Mouse (Mus musculus) kidney, postnatal 0 days (tissue): ENCODE results near the gene Prr14l. TPM values are rescaled to one million over a fixed set of nuclear protein-coding genes. Genes with fewer than 3 reads are reported as not detected.
A peak's percentile ranks its signal among the peaks of the same experiment; 100 is the strongest.
"Not testable (repeated sequence)": the region's sequence is repeated elsewhere in the genome, so short reads cannot be mapped to it uniquely, and the experiment has no call there.

ENCODE experiments used
- ATAC-seq: fragments of 200-750 bp; cut with Nextera tagmentation; replicated peaks from 2 replicates; pipeline ENCODE4 v1.8.0; 2017; ENCODE audit warnings: low read depth, moderate number of reproducible peaks, moderate TSS enrichment, moderate library complexity; ENCODE audit not compliant: low FRiP score
- DNase-seq: peaks from one replicate; pipeline ENCODE4 v3.0.0-alpha.2; 2016; ENCODE audit warnings: low spot score
- H3K27ac ChIP-seq: fragments of 300-500 bp; sonication (generic); 2 replicates; pipeline ENCODE4 v1.5.1; 2014; ENCODE audit warnings: mild to moderate bottlenecking
- H3K27me3 ChIP-seq: fragments of 300-500 bp; sonication (generic); 2 replicates; pipeline ENCODE4 v1.6.1; 2014; ENCODE audit warnings: low read length, mixed read lengths; ENCODE audit not compliant: insufficient read depth
- H3K36me3 ChIP-seq: fragments of 300-500 bp; sonication (generic); 2 replicates; pipeline ENCODE4 v1.6.1; 2014; ENCODE audit warnings: low read length, mixed read lengths; ENCODE audit not compliant: insufficient read depth
- H3K4me1 ChIP-seq: fragments of 300-500 bp; sonication (generic); replicated peaks from 2 replicates; pipeline ENCODE4 v1.6.1; 2014; ENCODE audit warnings: antibody characterized with exemption, low read length, mixed read lengths; ENCODE audit not compliant: insufficient read depth
- H3K4me2 ChIP-seq: fragments of 300-500 bp; sonication (generic); 2 replicates; pipeline ENCODE4 v1.6.1; 2014; ENCODE audit warnings: mild to moderate bottlenecking, low read length, moderate library complexity, mixed read lengths
- H3K4me3 ChIP-seq: fragments of 300-500 bp; sonication (generic); replicated peaks from 2 replicates; pipeline ENCODE4 v1.5.1; 2014; ENCODE audit warnings: low read depth, low read length
- H3K9ac ChIP-seq: fragments of 300-500 bp; sonication (generic); 2 replicates; pipeline ENCODE4 v1.6.1; 2014; ENCODE audit warnings: low read depth, low read length
- H3K9me3 ChIP-seq: fragments of 300-500 bp; sonication (generic); replicated peaks from 2 replicates; pipeline ENCODE4 v1.6.1; 2016; ENCODE audit warnings: low read length, inconsistent platforms, mixed read lengths
- CTCF ChIP-seq: IDR thresholded peaks from 2 replicates; pipeline ENCODE4 v1.5.1; 2016; ENCODE audit warnings: antibody characterized with exemption, low read depth, mild to moderate bottlenecking, moderate library complexity
- WGBS: fragments of 180-500 bp; shearing (Covaris S2); extraction: QIAGEN DNeasy Blood & Tissue Kit; methylation state at CpG from one replicate; pipeline ENCODE4 v1.1.7; 2014; 5-methylcytosine and 5-hydroxymethylcytosine counted together
- polyA plus RNA-seq: library from polyadenylated mRNA; unstranded; fragments of >200 nt; fragmentation: Nextera tagmentation; extraction: Ambion mirVana; gene quantifications from 2 replicates; pipeline ENCODE4 v1.2.1, GENCODE M21; 2015

Gene Prr14l
- polyA plus RNA-seq, 1 experiment from 2014 or later = 11.0 TPM

GRCm38 (mm10) chr5:32862469-32863132, 8.5 kb upstream of the Prr14l start:
- H3K4me3 ChIP-seq = peak overlapping the region; percentile 83
- H3K9ac ChIP-seq = no peak overlapping the region
- WGBS = 45% methylated on average over 6 of the region's 6 CpGs

GRCm38 (mm10) chr5:32861082-32861481, 7.0 kb upstream of the Prr14l start:
- no peaks in the 10 kb centered on the region for H3K27me3 ChIP-seq
- H3K9me3 ChIP-seq = no peaks in the 10 kb centered on the region
- DNase-seq (no peak), ATAC-seq (no peak)
- H3K36me3 ChIP-seq = no peaks in the 10 kb centered on the region
- H3K27ac ChIP-seq = no peak overlapping the region
- H3K4me2 ChIP-seq = no peak overlapping the region
- TF ChIP-seq CTCF = no peak
- H3K9ac ChIP-seq = no peak overlapping the region
- 92% methylated on average over 1 of the region's 1 CpGs for WGBS
- H3K4me3 ChIP-seq = no peak overlapping the region
- H3K4me1 ChIP-seq = 0 out of 2 replicates have a peak, but pooled peaks cover 6% of the 10 kb centered on the region

More at GRCm38 (mm10) chr5:32862469-32863132, 8.5 kb upstream of the Prr14l start:
- H3K4me2 ChIP-seq = peak overlapping the region; percentile 74
- no peaks in the 10 kb centered on the region for H3K36me3 ChIP-seq
- H3K4me1 ChIP-seq = 0 out of 2 replicates have a peak, but pooled peaks cover 6% of the 10 kb centered on the region
- no peaks in the 10 kb centered on the region for H3K9me3 ChIP-seq
- no peak for TF ChIP-seq CTCF
- H3K27ac ChIP-seq = no peak overlapping the region
- ATAC-seq (no peak), DNase-seq (peak; percentile 44)
- H3K27me3 ChIP-seq = no peaks in the 10 kb centered on the region

- H3K4me1 ChIP-seq = no peaks in the 10 kb centered on the region
- 0 out of 2 replicates have a peak, but pooled peaks have one; percentile 12 for TF ChIP-seq CTCF
- peak overlapping the region; percentile 73 for H3K4me2 ChIP-seq
- peak overlapping the region; percentile 41 for H3K4me3 ChIP-seq
- WGBS = 1% methylated on average over 6 of the region's 6 CpGs
- no peaks in the 10 kb centered on the region for H3K27me3 ChIP-seq
- no peak for ATAC-seq
- no peaks in the 10 kb centered on the region for H3K36me3 ChIP-seq
- 0 out of 2 replicates have a peak overlapping the region, but pooled peaks have one; percentile 31 for H3K9ac ChIP-seq
- peak; percentile 86 for DNase-seq
- no peaks in the 10 kb centered on the region for H3K9me3 ChIP-seq
- H3K27ac ChIP-seq = no peak overlapping the region
Observed at GRCm38 (mm10) chr5:32857781-32858220, 3.7 kb upstream of the Prr14l start.

DNA sequence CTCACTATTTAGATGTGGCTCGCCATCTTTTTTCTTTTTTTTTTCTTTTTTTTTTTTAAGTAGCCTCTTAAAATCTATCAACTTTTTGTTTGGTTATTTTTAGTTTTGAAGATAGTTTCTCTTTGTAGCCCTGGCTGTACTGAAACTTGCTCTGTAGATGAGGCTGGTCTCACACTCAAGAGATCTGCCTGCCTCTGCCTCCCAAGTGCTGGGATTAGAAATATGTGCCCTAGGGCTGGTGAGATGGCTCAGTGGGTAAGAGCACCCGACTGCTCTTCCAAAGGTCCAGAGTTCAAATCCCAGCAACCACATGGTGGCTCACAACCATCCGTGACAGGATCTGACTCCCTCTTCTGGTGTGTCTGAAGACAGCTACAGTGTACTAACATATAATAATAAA, 1.2 kb upstream of the Prr14l start:
- H3K9ac ChIP-seq, ATAC-seq, H3K4me3 ChIP-seq, H3K9me3 ChIP-seq, DNase-seq, H3K36me3 ChIP-seq, H3K4me2 ChIP-seq, H3K4me1 ChIP-seq, H3K27me3 ChIP-seq, H3K27ac ChIP-seq: not testable (repeated sequence)
- WGBS = 90% methylated on average over 2 of the region's 3 CpGs

DNA sequence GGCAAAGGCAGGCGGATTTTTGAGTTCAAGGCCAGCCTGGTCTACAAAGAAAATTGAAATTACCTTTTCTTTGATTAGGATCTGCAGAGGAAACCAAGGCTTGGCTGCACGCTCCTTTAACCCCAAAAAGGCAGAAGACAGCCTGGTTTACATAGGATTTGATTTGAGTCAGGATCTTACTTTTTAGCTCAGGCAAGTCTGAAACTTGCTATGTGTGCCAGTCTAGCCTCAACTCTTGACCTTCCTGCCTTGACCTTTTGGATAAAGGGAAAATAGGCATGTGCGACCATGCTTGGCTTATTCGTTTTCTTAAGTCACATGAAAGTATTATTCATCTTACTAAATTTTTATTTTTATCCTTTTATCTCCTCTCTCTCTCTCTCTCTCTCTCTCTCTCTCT, 762 bp upstream of the Prr14l start:
- no peak overlapping the region for H3K4me3 ChIP-seq
- 0 out of 2 replicates have a peak, but pooled peaks cover 3% of the 10 kb centered on the region for H3K4me1 ChIP-seq
- no peak overlapping the region for H3K9ac ChIP-seq
- 80% methylated on average over 4 of the region's 4 CpGs for WGBS
- DNase-seq (no peak), ATAC-seq (no peak)
- no peak for TF ChIP-seq CTCF
- H3K27me3 ChIP-seq = no peaks in the 10 kb centered on the region
- no peaks in the 10 kb centered on the region for H3K36me3 ChIP-seq
- no peak overlapping the region for H3K4me2 ChIP-seq
- no peaks in the 10 kb centered on the region for H3K9me3 ChIP-seq
- peak overlapping the region; percentile 9; the same call in 1 of the 2 replicates for H3K27ac ChIP-seq

GRCm38 (mm10) chr5:32852026-32852425, 2.0 kb downstream of the Prr14l start:
- no peak for TF ChIP-seq CTCF
- no peaks in the 10 kb centered on the region for H3K36me3 ChIP-seq
- no peaks in the 10 kb centered on the region for H3K27me3 ChIP-seq
- no peak for ATAC-seq
- H3K9ac ChIP-seq = peak overlapping the region; percentile 9; the same call in 1 of the 2 replicates
- 0 out of 2 replicates have a peak, but pooled peaks cover 3% of the 10 kb centered on the region for H3K4me1 ChIP-seq
- H3K4me3 ChIP-seq = no peak overlapping the region; the same call in 1 of the 2 replicates
- H3K9me3 ChIP-seq = no peaks in the 10 kb centered on the region
- WGBS = 33% methylated on average over 6 of the region's 6 CpGs
- H3K27ac ChIP-seq = peak overlapping the region; percentile 27
- peak overlapping the region; percentile 78 for H3K4me2 ChIP-seq
- peak; percentile 46 for DNase-seq

- ATAC-seq, H3K36me3 ChIP-seq, H3K9ac ChIP-seq, H3K4me2 ChIP-seq, H3K9me3 ChIP-seq, DNase-seq, H3K4me3 ChIP-seq, H3K27ac ChIP-seq, H3K4me1 ChIP-seq, H3K27me3 ChIP-seq: not testable (repeated sequence)
- 93% methylated on average over 3 of the region's 3 CpGs for WGBS
Observed at GRCm38 (mm10) chr5:32849580-32849979, 4.5 kb downstream of the Prr14l start.
